Mouse (Mus musculus): ENCODE results near the gene Hsd17b13. TPM values are rescaled to one million over a fixed set of nuclear protein-coding genes. Genes with fewer than 3 reads are reported as not detected.
"Not testable (repeated sequence)": the region's sequence is repeated elsewhere in the genome, so short reads cannot be mapped to it uniquely, and the experiment has no call there.

Gene Hsd17b13
- polyA plus RNA-seq, 1 experiment = 5.7 TPM

DNA sequence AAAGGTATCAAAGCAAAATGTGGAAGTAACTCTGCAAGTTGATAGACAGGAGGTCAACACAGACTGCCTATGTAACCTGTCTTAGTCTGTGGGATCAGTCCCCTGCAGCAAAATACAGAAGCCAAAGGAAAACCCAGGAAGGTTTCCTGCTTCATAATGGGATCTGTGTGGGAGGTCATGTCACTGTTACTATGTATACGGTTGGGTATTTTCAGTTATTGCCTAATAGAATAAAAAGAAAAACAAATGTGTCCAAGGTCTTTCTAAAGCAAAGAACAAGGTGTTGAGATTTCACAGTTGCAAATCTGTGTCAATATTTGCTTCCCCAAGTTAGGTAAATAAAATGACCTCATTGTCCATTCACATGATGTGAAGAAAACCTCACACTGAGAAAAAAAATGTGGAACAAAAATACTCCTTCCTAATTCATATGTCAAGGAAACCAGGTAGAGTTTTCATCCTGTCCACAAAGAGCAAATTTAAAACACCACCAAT lies 14.2 kb downstream of the Hsd17b13 start:
- no peak for TF ChIP-seq CTCF (IDR thresholded peaks at IDR 0.05; ENCODE audit: extremely low read depth, insufficient read length, insufficient replicate concordance, low read depth, low read length)
- TF ChIP-seq POLR2A (IDR thresholded peaks at IDR 0.05; ENCODE audit: low read depth, low read length) = no peak
- Histone ChIP-seq H3K4me1 (ENCODE audit: control insufficient read depth, insufficient read depth, insufficient read length, low read length) (no peaks in the 10 kb centered on the region), H3K27me3 (ENCODE audit: control insufficient read depth, insufficient read depth, low read length) (no peaks in the 10 kb centered on the region), H3K27ac (ENCODE audit: insufficient read depth, low read depth, low read length) (no peak overlapping the region), H3K36me3 (ENCODE audit: control insufficient read depth, insufficient read depth, low read length) (no peaks in the 10 kb centered on the region), H3K4me3 (ENCODE audit: low read depth, low read length) (no peak overlapping the region)
- 27% methylated on average over 1 of the region's 1 CpGs for WGBS

DNA sequence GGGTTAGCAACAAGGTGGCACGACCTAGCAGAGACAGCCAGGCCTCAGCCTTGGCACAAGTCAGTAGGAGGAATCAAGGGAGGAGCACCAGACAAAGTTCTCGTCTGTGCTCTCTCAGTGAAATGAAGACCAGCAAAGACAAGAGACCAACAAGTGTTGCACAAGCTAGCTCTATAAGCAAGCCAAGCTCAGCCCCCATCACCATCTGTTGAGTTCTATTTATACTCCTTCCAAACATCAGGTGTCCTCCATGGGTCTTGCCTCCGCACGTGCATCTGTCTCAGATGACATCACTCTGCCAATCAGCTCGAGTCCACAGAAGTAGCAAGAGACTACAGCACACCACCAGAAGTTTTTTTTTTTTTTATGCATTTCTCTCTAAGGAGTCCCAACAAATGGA lies 22.6 kb downstream of the Hsd17b13 start:
- no peak overlapping the region for H3K27ac ChIP-seq (ENCODE audit: insufficient read depth, low read depth, low read length)
- TF ChIP-seq POLR2A (IDR thresholded peaks at IDR 0.05; ENCODE audit: low read depth, low read length) = no peak
- no peak for TF ChIP-seq CTCF (IDR thresholded peaks at IDR 0.05; ENCODE audit: extremely low read depth, insufficient read length, insufficient replicate concordance, low read depth, low read length)
- H3K4me1 ChIP-seq (ENCODE audit: control insufficient read depth, insufficient read depth, insufficient read length, low read length) = no peaks in the 10 kb centered on the region
- 82% methylated on average over 5 of the region's 5 CpGs for WGBS
- H3K27me3 ChIP-seq (ENCODE audit: control insufficient read depth, insufficient read depth, low read length) = peaks cover 13% of the 10 kb centered on the region
- no peak overlapping the region for H3K4me3 ChIP-seq (ENCODE audit: low read depth, low read length)
- no peaks in the 10 kb centered on the region for H3K36me3 ChIP-seq (ENCODE audit: control insufficient read depth, insufficient read depth, low read length)

DNA sequence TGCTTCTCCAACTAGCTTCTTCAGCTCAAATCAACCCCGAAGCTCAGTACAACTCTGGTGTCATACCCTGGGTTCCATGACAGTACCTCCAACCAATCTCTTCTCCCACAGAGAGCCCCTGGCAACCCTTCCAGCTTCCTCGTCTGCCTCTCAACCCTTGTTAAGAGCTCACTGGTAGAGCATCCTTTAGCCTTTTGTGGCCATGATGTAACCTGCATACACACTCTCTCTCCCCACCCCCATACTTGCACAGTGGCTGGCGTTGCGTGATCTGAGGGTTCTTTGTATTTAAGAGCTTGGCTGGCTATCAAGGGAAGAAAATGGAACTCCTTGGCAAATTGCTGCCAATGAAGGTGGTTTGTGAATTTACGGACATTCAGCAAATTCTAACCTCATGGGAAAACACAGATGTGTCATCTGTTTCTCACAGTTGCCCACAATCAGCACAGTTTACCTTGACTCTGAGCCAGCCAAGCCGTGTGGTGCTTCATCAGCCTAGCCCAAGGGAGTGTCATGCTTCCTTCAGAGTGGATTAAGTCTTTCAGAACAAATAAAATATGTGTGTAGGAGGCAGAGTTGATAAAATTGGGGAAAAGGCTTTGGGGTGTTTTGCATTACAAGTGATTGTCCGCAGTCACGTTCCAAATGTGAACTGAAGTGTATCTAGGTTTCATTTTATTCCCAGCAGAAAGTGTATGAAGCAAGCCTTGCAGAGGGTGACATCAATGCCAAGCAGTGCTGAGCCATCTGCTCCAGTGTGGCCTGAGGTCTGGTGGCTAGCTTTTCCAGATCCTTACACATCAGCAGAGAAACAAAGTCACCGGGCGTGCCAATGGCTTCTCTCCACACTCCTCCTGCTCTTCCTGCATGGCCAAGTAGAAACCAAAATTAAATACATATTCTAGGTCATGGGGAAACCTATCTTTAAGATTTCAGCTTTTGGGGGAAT lies 23.8 kb downstream of the Hsd17b13 start:
- Histone ChIP-seq H3K4me3 (ENCODE audit: low read depth, low read length) (no peak overlapping the region), H3K36me3 (ENCODE audit: control insufficient read depth, insufficient read depth, low read length) (no peaks in the 10 kb centered on the region), H3K27ac (ENCODE audit: insufficient read depth, low read depth, low read length) (no peak overlapping the region), H3K4me1 (ENCODE audit: control insufficient read depth, insufficient read depth, insufficient read length, low read length) (no peaks in the 10 kb centered on the region), H3K27me3 (ENCODE audit: control insufficient read depth, insufficient read depth, low read length) (peaks cover 13% of the 10 kb centered on the region)
- TF ChIP-seq POLR2A (IDR thresholded peaks at IDR 0.05; ENCODE audit: low read depth, low read length) (no peak), CTCF (IDR thresholded peaks at IDR 0.05; ENCODE audit: extremely low read depth, insufficient read length, insufficient replicate concordance, low read depth, low read length) (no peak)
- WGBS = 70% methylated on average over 10 of the region's 10 CpGs

DNA sequence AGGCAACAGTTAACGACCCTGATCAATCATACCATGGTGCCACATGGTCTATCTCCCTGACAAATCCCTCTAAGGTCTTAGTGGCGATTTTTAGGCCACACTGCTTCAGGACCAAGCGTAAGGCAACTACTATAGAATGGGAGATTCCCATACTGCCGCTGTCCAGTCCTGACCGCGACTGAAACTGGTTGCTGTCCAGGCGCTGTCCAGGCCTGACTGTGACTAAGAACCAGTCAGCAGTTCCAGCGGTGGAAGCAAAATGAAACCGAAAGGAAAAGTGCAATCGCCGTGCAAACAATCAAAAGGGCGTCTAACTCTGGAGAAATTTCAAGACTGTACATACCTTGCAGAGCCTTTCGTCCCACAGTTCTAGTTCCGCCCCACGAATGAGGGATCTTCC lies 27.1 kb downstream of the Hsd17b13 start:
- H3K36me3 ChIP-seq (ENCODE audit: control insufficient read depth, insufficient read depth, low read length); H3K4me3 ChIP-seq (ENCODE audit: low read depth, low read length); H3K4me1 ChIP-seq (ENCODE audit: control insufficient read depth, insufficient read depth, insufficient read length, low read length); H3K27ac ChIP-seq (ENCODE audit: insufficient read depth, low read depth, low read length): not testable (repeated sequence)
- peaks cover 13% of the 10 kb centered on the region for H3K27me3 ChIP-seq (ENCODE audit: control insufficient read depth, insufficient read depth, low read length)
- WGBS = 84% methylated on average over 15 of the region's 15 CpGs

DNA sequence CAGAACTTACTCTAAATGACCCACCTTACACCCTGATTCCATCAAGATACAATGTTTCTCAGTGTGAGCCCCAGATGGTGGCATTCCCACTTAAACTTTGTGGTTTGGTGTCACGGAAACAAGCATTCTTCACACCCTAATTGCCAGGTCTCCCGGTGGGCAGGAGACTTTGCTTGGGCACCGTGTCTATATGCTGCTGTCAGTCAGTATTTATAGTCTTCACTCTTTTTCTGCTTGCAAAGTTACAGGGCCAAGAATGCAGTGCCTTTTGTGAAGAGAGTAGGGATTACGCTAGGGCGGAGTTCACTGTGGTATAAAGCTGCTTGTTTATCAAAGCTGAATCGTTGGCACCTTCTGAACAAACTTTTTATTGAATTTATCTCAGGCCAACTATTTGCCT lies 34.0 kb downstream of the Hsd17b13 start:
- WGBS = 40% methylated on average over 6 of the region's 6 CpGs
- no peak overlapping the region for H3K27ac ChIP-seq (ENCODE audit: insufficient read depth, low read depth, low read length)

DNA sequence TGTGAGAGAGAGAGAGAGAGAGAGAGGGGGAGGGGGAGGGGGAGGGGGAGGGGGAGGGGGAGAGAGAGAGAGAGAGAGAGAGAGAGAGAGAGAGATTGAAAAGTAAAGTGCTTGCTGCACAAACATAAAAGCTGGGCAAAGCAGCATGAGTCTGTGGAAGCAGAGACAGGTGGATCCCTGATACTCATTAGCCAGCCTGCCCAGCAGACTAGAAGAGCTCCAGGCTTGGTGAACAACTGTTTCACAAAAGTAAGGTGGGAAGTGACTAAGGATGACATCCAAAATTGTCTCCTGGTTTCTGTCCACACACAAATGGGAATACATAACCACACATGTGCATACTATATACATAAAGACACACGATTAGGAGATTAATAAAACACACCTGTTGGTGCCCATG lies 37.4 kb downstream of the Hsd17b13 start:
- H3K27me3 ChIP-seq (ENCODE audit: control insufficient read depth, insufficient read depth, low read length) = peaks cover 13% of the 10 kb centered on the region
- 49% methylated on average over 1 of the region's 1 CpGs for WGBS
- no peak for TF ChIP-seq CTCF (IDR thresholded peaks at IDR 0.05; ENCODE audit: extremely low read depth, insufficient read length, insufficient replicate concordance, low read depth, low read length)
- no peak for TF ChIP-seq POLR2A (IDR thresholded peaks at IDR 0.05; ENCODE audit: low read depth, low read length)

More for the DNA sequence above, 34.0 kb downstream of the Hsd17b13 start:
- TF ChIP-seq POLR2A (IDR thresholded peaks at IDR 0.05; ENCODE audit: low read depth, low read length) (no peak), CTCF (IDR thresholded peaks at IDR 0.05; ENCODE audit: extremely low read depth, insufficient read length, insufficient replicate concordance, low read depth, low read length) (no peak)
- no peaks in the 10 kb centered on the region; the same call in 1 of the 2 replicates for H3K4me1 ChIP-seq (ENCODE audit: control insufficient read depth, insufficient read depth, insufficient read length, low read length)
- H3K4me3 ChIP-seq (ENCODE audit: low read depth, low read length) = no peak overlapping the region
- no peaks in the 10 kb centered on the region for H3K36me3 ChIP-seq (ENCODE audit: control insufficient read depth, insufficient read depth, low read length)
- H3K27me3 ChIP-seq (ENCODE audit: control insufficient read depth, insufficient read depth, low read length) = peaks cover 13% of the 10 kb centered on the region

DNA sequence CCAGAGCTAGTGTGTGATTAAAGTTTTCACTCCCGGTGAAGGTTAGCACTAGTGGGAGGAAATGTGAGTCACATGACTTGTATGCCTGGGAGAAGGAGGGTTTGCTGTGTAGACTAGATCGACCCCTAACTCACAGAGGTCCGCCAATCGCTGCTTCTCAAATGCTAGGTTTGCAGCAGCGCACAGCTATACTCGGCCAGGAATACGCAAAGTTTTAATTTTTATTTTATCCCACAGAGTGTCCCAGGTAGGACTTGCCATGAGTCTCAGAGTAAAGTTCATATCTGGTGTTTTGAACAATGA lies 37.9 kb downstream of the Hsd17b13 start:
- no peaks in the 10 kb centered on the region for H3K36me3 ChIP-seq (ENCODE audit: control insufficient read depth, insufficient read depth, low read length)

More for the DNA sequence above, 37.4 kb downstream of the Hsd17b13 start:
- no peak overlapping the region for H3K4me3 ChIP-seq (ENCODE audit: low read depth, low read length)
- H3K36me3 ChIP-seq (ENCODE audit: control insufficient read depth, insufficient read depth, low read length) = no peaks in the 10 kb centered on the region
- no peak overlapping the region for H3K27ac ChIP-seq (ENCODE audit: insufficient read depth, low read depth, low read length)
- no peaks in the 10 kb centered on the region; the same call in 1 of the 2 replicates for H3K4me1 ChIP-seq (ENCODE audit: control insufficient read depth, insufficient read depth, insufficient read length, low read length)

More for the DNA sequence above, 37.9 kb downstream of the Hsd17b13 start:
- H3K27ac ChIP-seq (ENCODE audit: insufficient read depth, low read depth, low read length) = no peak overlapping the region
- peaks cover 13% of the 10 kb centered on the region for H3K27me3 ChIP-seq (ENCODE audit: control insufficient read depth, insufficient read depth, low read length)
- no peaks in the 10 kb centered on the region; the same call in 1 of the 2 replicates for H3K4me1 ChIP-seq (ENCODE audit: control insufficient read depth, insufficient read depth, insufficient read length, low read length)
- TF ChIP-seq CTCF (IDR thresholded peaks at IDR 0.05; ENCODE audit: extremely low read depth, insufficient read length, insufficient replicate concordance, low read depth, low read length) (no peak), POLR2A (IDR thresholded peaks at IDR 0.05; ENCODE audit: low read depth, low read length) (no peak)
- WGBS = 74% methylated on average over 7 of the region's 7 CpGs
- no peak overlapping the region for H3K4me3 ChIP-seq (ENCODE audit: low read depth, low read length)

All from small intestine, adult 2 months (tissue).